Mouse (Mus musculus): ENCODE measurements around the gene Ogfr.

- TF ChIP-seq POLR2A (IDR thresholded peaks at IDR 0.05; ENCODE audit: borderline replicate concordance, insufficient read depth, low read length) (no peak), CTCF (IDR thresholded peaks at IDR 0.05; ENCODE audit: borderline replicate concordance, insufficient read depth, low read depth, low read length) (no peak)
These were observed 316 bp upstream of the Ogfr start for GRCm38 (mm10) chr2:180588736-180589122.
